22 mouse cellular contexts compared by ENCODE assay signal in genomic region chr10:96831071-96831470, GRCm38 (mm10).
DNase-seq lines count a peak whose midpoint lies in the region; ATAC-seq and TF ChIP-seq lines count a peak whose summit lies in the region.
"Had no signal": no experiment of that assay in that cellular context is flagged by ENCODE, and none has a peak within 500 bp of the region (broad histone marks: within the 10 kb centered on the region; RNA-seq: fewer than 3 reads in every experiment).

No protein-coding gene starts in this region.

- no peak for ATAC-seq in cerebellum, adult (ENCODE audit: insufficient number of reproducible peaks, low FRiP score, low TSS enrichment)
- ATAC-seq in hindbrain, postnatal 0 days: no peak
- no peak for ATAC-seq in hindbrain, embryonic 12.5 days (ENCODE audit: low FRiP score)
- ATAC-seq: CD4-positive, CD25-positive, alpha-beta regulatory T cell, adult 4 months; forebrain, embryonic 16.5 days; hindbrain, embryonic 16.5 days had no signal

- H3K36me3 ChIP-seq in hindbrain, postnatal 0 days (ENCODE audit: insufficient read depth, low read length): no peaks in the 10 kb centered on the region
- no peaks in the 10 kb centered on the region for H3K36me3 ChIP-seq in hindbrain, embryonic 12.5 days
- H3K36me3 ChIP-seq: embryonic facial prominence, embryonic 15.5 days; G1E; heart, embryonic 13.5 days had no signal

- H3K9ac ChIP-seq in hindbrain, postnatal 0 days (replicated peaks; ENCODE audit: low read length): no peak overlapping the region
- H3K9ac ChIP-seq in hindbrain, embryonic 12.5 days: no peak overlapping the region
- H3K9ac ChIP-seq: embryonic facial prominence, embryonic 15.5 days; heart, embryonic 13.5 days had no signal

- H3K9me3 ChIP-seq in hindbrain, postnatal 0 days (ENCODE audit: low read length): no peaks in the 10 kb centered on the region
- no peaks in the 10 kb centered on the region for H3K9me3 ChIP-seq in hindbrain, embryonic 12.5 days (replicated peaks)
- H3K9me3 ChIP-seq: embryonic facial prominence, embryonic 15.5 days; heart, embryonic 13.5 days had no signal

- no peak overlapping the region for H3K4me2 ChIP-seq in hindbrain, postnatal 0 days (ENCODE audit: low read depth, low read length)
- no peak overlapping the region for H3K4me2 ChIP-seq in hindbrain, embryonic 12.5 days (replicated peaks)
- H3K4me2 ChIP-seq: embryonic facial prominence, embryonic 15.5 days; heart, embryonic 13.5 days had no signal

- H3K4me1 ChIP-seq in hindbrain, postnatal 0 days (ENCODE audit: insufficient read depth, low read length): no peaks in the 10 kb centered on the region
- peaks cover 5% of the 10 kb centered on the region for H3K4me1 ChIP-seq in hindbrain, embryonic 12.5 days
- H3K4me1 ChIP-seq in cerebellum, adult 2 months (ENCODE audit: control insufficient read depth, insufficient read depth, low read length): peaks cover 16% of the 10 kb centered on the region; the same call in 1 of the 2 replicates
- H3K4me1 ChIP-seq: embryonic facial prominence, embryonic 15.5 days had no signal

- WGBS in hindbrain, postnatal 0 days: 76% methylated on average over 12 of the region's 12 CpGs
- 92% methylated on average over 12 of the region's 12 CpGs for WGBS in hindbrain, embryonic 12.5 days
- 32% methylated on average over 12 of the region's 12 CpGs for WGBS in cerebellum, adult 2 months

- no peak overlapping the region for H3K4me3 ChIP-seq in hindbrain, postnatal 0 days (ENCODE audit: low read length)
- no peak overlapping the region for H3K4me3 ChIP-seq in hindbrain, embryonic 12.5 days
- H3K4me3 ChIP-seq in cerebellum, adult 2 months (replicated peaks; ENCODE audit: insufficient read depth, low read depth, low read length): no peak overlapping the region
- H3K4me3 ChIP-seq: embryonic facial prominence, embryonic 15.5 days; erythroblast, embryonic 14.5 days; heart, embryonic 13.5 days had no signal

- DNase-seq in cerebellum, adult 11 months: peak; percentile 35
- DNase-seq in hindbrain, postnatal 0 days (ENCODE audit: low spot score): peak; percentile 14
- DNase-seq in cerebellum, adult 2 months: peak; percentile 52 to 69
- peak; percentile 29 to 63 for DNase-seq in cerebellum, postnatal 14 days
- DNase-seq in gastrocnemius, adult 8-10 months (ENCODE audit: low spot score in 2 of 2): no peak
- DNase-seq in c-Kit-positive CD71-positive TER-119-positive erythroid progenitor cells, embryonic 14.5 days (ENCODE audit: low spot score): no peak
- DNase-seq: adrenal gland, adult 8-10 months; adrenal gland, postnatal 36 days; B cell, adult 2 months; gastrocnemius, postnatal 14 days; heart, postnatal 36 days; kidney, adult 11 months; kidney, adult 9 months had no signal

- no peaks in the 10 kb centered on the region for H3K27me3 ChIP-seq in hindbrain, postnatal 0 days (ENCODE audit: insufficient read depth, low read length)
- H3K27me3 ChIP-seq in hindbrain, embryonic 12.5 days: no peaks in the 10 kb centered on the region
- H3K27me3 ChIP-seq in cerebellum, adult 2 months (ENCODE audit: control insufficient read depth, insufficient read depth, low read length): no peaks in the 10 kb centered on the region
- H3K27me3 ChIP-seq: embryonic facial prominence, embryonic 15.5 days; heart, embryonic 13.5 days had no signal

- no peak for TF ChIP-seq CTCF in hindbrain, postnatal 0 days (IDR thresholded peaks at IDR 0.05; ENCODE audit: low read depth)
- no peak for TF ChIP-seq CTCF in cerebellum, adult 2 months (IDR thresholded peaks at IDR 0.05; ENCODE audit: borderline replicate concordance, insufficient read depth, low read depth, low read length)

- no peak overlapping the region for H3K27ac ChIP-seq in hindbrain, postnatal 0 days
- no peak overlapping the region for H3K27ac ChIP-seq in hindbrain, embryonic 12.5 days
- H3K27ac ChIP-seq in cerebellum, adult 2 months (ENCODE audit: insufficient read depth, low read length): peak overlapping the region; percentile 52; the same call in 1 of the 2 replicates
- H3K27ac ChIP-seq: embryonic facial prominence, embryonic 15.5 days; heart, embryonic 13.5 days had no signal

- TF ChIP-seq POLR2A in cerebellum, adult 2 months (IDR thresholded peaks at IDR 0.05; ENCODE audit: borderline replicate concordance, insufficient read depth, low read length): no peak

Comparison
In these comparisons a context has a peak if more than half of its experiments do, and no peak if none do; other contexts are left out.
1. DNase-seq: peak in cerebellum, adult 11 months (single experiment), hindbrain, postnatal 0 days (single experiment), cerebellum, adult 2 months (2 of 2) and cerebellum, postnatal 14 days (2 of 2); none in gastrocnemius, adult 8-10 months (0 of 2) and c-Kit-positive CD71-positive TER-119-positive erythroid progenitor cells, embryonic 14.5 days (single experiment).